Mouse (Mus musculus): ENCODE measurements around the gene Aff4.
A peak's percentile ranks its signal among the peaks of the same experiment; 100 is the strongest.
"Not testable (repeated sequence)": the region's sequence is repeated elsewhere in the genome, so short reads cannot be mapped to it uniquely, and the experiment has no call there.

Gene Aff4

GRCm38 (mm10) chr11:53350291-53351223, at the start of gene Aff4:
TSS of gene Aff4 (plus strand) at chr11:53350833.
- DNase-seq: peak; percentile 91

- no peak for DNase-seq
Observed at GRCm38 (mm10) chr11:53301167-53301515, 49.5 kb upstream of the Aff4 start.

- DNase-seq: no peak
Observed at GRCm38 (mm10) chr11:53304044-53304840, 46.4 kb upstream of the Aff4 start.

GRCm38 (mm10) chr11:53306965-53307364, 43.7 kb upstream of the Aff4 start:
- DNase-seq: peak; percentile 65

GRCm38 (mm10) chr11:53307558-53308065, 43.0 kb upstream of the Aff4 start:
- peak; percentile 85 for DNase-seq

- peak; percentile 67 for DNase-seq
Observed at GRCm38 (mm10) chr11:53308251-53308864, 42.3 kb upstream of the Aff4 start.

- peak; percentile 91 for DNase-seq
Observed at GRCm38 (mm10) chr11:53308884-53309310, 41.7 kb upstream of the Aff4 start.

GRCm38 (mm10) chr11:53311385-53311784, 39.2 kb upstream of the Aff4 start:
- DNase-seq: no peak

- DNase-seq: not testable (repeated sequence)
Observed at GRCm38 (mm10) chr11:53312823-53313222, 37.8 kb upstream of the Aff4 start.

GRCm38 (mm10) chr11:53314770-53315173, 35.9 kb upstream of the Aff4 start:
- DNase-seq: peak; percentile 83

- peak; percentile 19 for DNase-seq
Observed at GRCm38 (mm10) chr11:53316996-53317395, 33.6 kb upstream of the Aff4 start.

GRCm38 (mm10) chr11:53318041-53318440, 32.6 kb upstream of the Aff4 start:
- no peak for DNase-seq

- not testable (repeated sequence) for DNase-seq
Observed at GRCm38 (mm10) chr11:53318568-53318967, 32.1 kb upstream of the Aff4 start.

- not testable (repeated sequence) for DNase-seq
Observed at GRCm38 (mm10) chr11:53319867-53320266, 30.8 kb upstream of the Aff4 start.

- DNase-seq: peak; percentile 96
Observed at GRCm38 (mm10) chr11:53324512-53324968, 26.1 kb upstream of the Aff4 start, which contains the start of gene Zcchc10. TSS of gene Zcchc10 (plus strand) at chr11:53324679.

- DNase-seq: no peak
Observed at GRCm38 (mm10) chr11:53330325-53330724, 20.3 kb upstream of the Aff4 start.

GRCm38 (mm10) chr11:53331121-53331520, 19.5 kb upstream of the Aff4 start:
- DNase-seq: no peak

- DNase-seq: no peak
Observed at GRCm38 (mm10) chr11:53332076-53332680, 18.5 kb upstream of the Aff4 start.

- no peak for DNase-seq
Observed at GRCm38 (mm10) chr11:53335505-53336181, 15.0 kb upstream of the Aff4 start.

GRCm38 (mm10) chr11:53336182-53336571, 14.5 kb upstream of the Aff4 start:
- no peak for DNase-seq

- DNase-seq: no peak
Observed at GRCm38 (mm10) chr11:53336924-53337323, 13.7 kb upstream of the Aff4 start.

- no peak for DNase-seq
Observed at GRCm38 (mm10) chr11:53337684-53338083, 12.9 kb upstream of the Aff4 start.
